Mouse (Mus musculus) embryonic facial prominence, embryonic 14.5 days (tissue): ENCODE measurements at regions not wholly inside any gene's neighbourhood (a gene's known extent, or its start where the extent isn't known, plus 50 kb on each side); places are given as distances from the start of the nearest gene placed in this dataset.

ENCODE experiments used
- ATAC-seq: fragments of 200-750 bp; cut with Nextera tagmentation; 2 replicates; pipeline ENCODE4 v1.8.0; 2017; ENCODE audit warnings: low read depth, moderate number of reproducible peaks, moderate TSS enrichment
- DNase-seq: peaks from one replicate; pipeline ENCODE4 v3.0.0-alpha.2; 2015; ENCODE audit warnings: low spot score
- H3K27ac ChIP-seq: fragments of 300-500 bp; sonication (generic); replicated peaks from 2 replicates; pipeline ENCODE4 v1.5.1; 2014; ENCODE audit warnings: low read depth, mild to moderate bottlenecking, low read length, moderate library complexity
- H3K27me3 ChIP-seq: fragments of 300-500 bp; sonication (generic); replicated peaks from 2 replicates; pipeline ENCODE4 v1.6.1; 2014; ENCODE audit warnings: low read length; ENCODE audit not compliant: control insufficient read depth, insufficient read depth
- H3K36me3 ChIP-seq: fragments of 300-500 bp; sonication (generic); 2 replicates; pipeline ENCODE4 v1.6.1; 2014; ENCODE audit warnings: low read length, mixed read lengths; ENCODE audit not compliant: control insufficient read depth, insufficient read depth
- H3K4me1 ChIP-seq: fragments of 300-500 bp; sonication (generic); 2 replicates; pipeline ENCODE4 v1.6.1; 2014; ENCODE audit warnings: antibody characterized with exemption, low read length; ENCODE audit not compliant: control insufficient read depth, insufficient read depth
- H3K4me2 ChIP-seq: fragments of 300-500 bp; sonication (generic); 2 replicates; pipeline ENCODE4 v1.6.1; 2014; ENCODE audit warnings: low read depth, mild to moderate bottlenecking, low read length, moderate library complexity, mixed read lengths
- H3K4me3 ChIP-seq: fragments of 300-500 bp; sonication (generic); 2 replicates; pipeline ENCODE4 v1.5.1; 2014; ENCODE audit warnings: low read depth, mild to moderate bottlenecking, low read length
- H3K9ac ChIP-seq: fragments of 300-500 bp; sonication (generic); 2 replicates; pipeline ENCODE4 v1.6.1; 2014; ENCODE audit warnings: low read depth, mild to moderate bottlenecking, low read length, moderate library complexity, mixed read lengths
- H3K9me3 ChIP-seq: fragments of 300-500 bp; sonication (generic); 2 replicates; pipeline ENCODE4 v1.6.1; 2016; ENCODE audit warnings: low read length; ENCODE audit not compliant: control insufficient read depth
- whole genome bisulfite sequencing: fragments of 180-500 bp; shearing (Covaris S2); extraction: QIAGEN DNeasy Blood & Tissue Kit; methylation state at CpG from one replicate; pipeline ENCODE4 v1.1.7; 2014; 5-methylcytosine and 5-hydroxymethylcytosine counted together

- no peak overlapping the region for H3K4me2 ChIP-seq
- no peak overlapping the region for H3K9ac ChIP-seq
- H3K36me3 ChIP-seq = no peaks in the 10 kb centered on the region
- H3K4me1 ChIP-seq = no peaks in the 10 kb centered on the region
- H3K27me3 ChIP-seq = no peaks in the 10 kb centered on the region
- 65% methylated on average over 5 of the region's 5 CpGs for WGBS
- H3K9me3 ChIP-seq = no peaks in the 10 kb centered on the region
- no peak overlapping the region for H3K27ac ChIP-seq
- H3K4me3 ChIP-seq = no peak overlapping the region
- ATAC-seq = no peak
- no peak for DNase-seq
Observed at GRCm38 (mm10) chr8:26729351-26729750, 247.8 kb upstream of the Zfp703 start.

GRCm38 (mm10) chr8:26731111-26731510 lies 246.0 kb upstream of the Zfp703 start:
- Histone ChIP-seq H3K4me3 (no peak overlapping the region), H3K27ac (no peak overlapping the region), H3K4me2 (no peak overlapping the region), H3K9ac (no peak overlapping the region), H3K9me3 (no peaks in the 10 kb centered on the region), H3K36me3 (no peaks in the 10 kb centered on the region), H3K4me1 (no peaks in the 10 kb centered on the region), H3K27me3 (no peaks in the 10 kb centered on the region)
- DNase-seq (no peak), ATAC-seq (no peak)
- WGBS = 93% methylated on average over 2 of the region's 2 CpGs

GRCm38 (mm10) chr8:26744424-26744823 lies 232.7 kb upstream of the Zfp703 start:
- peaks cover 8% of the 10 kb centered on the region; the same call in 1 of the 2 replicates for H3K4me1 ChIP-seq
- H3K27me3 ChIP-seq = no peaks in the 10 kb centered on the region
- H3K9ac ChIP-seq = no peak overlapping the region
- 77% methylated on average over 3 of the region's 3 CpGs for WGBS
- no peak for ATAC-seq
- H3K4me3 ChIP-seq = no peak overlapping the region
- no peak overlapping the region for H3K27ac ChIP-seq
- no peak overlapping the region for H3K4me2 ChIP-seq
- no peak for DNase-seq
- no peaks in the 10 kb centered on the region for H3K36me3 ChIP-seq
- no peaks in the 10 kb centered on the region for H3K9me3 ChIP-seq

GRCm38 (mm10) chr8:26746811-26747210 lies 230.3 kb upstream of the Zfp703 start:
- no peak overlapping the region for H3K4me3 ChIP-seq
- H3K4me2 ChIP-seq = no peak overlapping the region
- 90% methylated on average over 3 of the region's 3 CpGs for WGBS
- no peak overlapping the region for H3K9ac ChIP-seq
- ATAC-seq (no peak), DNase-seq (no peak)
- H3K4me1 ChIP-seq = peaks cover 11% of the 10 kb centered on the region; the same call in 1 of the 2 replicates
- no peak overlapping the region for H3K27ac ChIP-seq
- H3K36me3 ChIP-seq = no peaks in the 10 kb centered on the region
- no peaks in the 10 kb centered on the region for H3K27me3 ChIP-seq
- no peaks in the 10 kb centered on the region for H3K9me3 ChIP-seq

- no peaks in the 10 kb centered on the region for H3K9me3 ChIP-seq
- peaks cover 11% of the 10 kb centered on the region; the same call in 1 of the 2 replicates for H3K4me1 ChIP-seq
- no peaks in the 10 kb centered on the region for H3K36me3 ChIP-seq
- ATAC-seq (no peak), DNase-seq (peak; percentile 38)
- WGBS = 72% methylated on average over 19 of the region's 19 CpGs
- H3K27me3 ChIP-seq = no peaks in the 10 kb centered on the region
- H3K9ac ChIP-seq = no peak overlapping the region
- no peak overlapping the region for H3K4me2 ChIP-seq
- no peak overlapping the region for H3K27ac ChIP-seq
- no peak overlapping the region for H3K4me3 ChIP-seq
Observed at GRCm38 (mm10) chr8:26747241-26747972, 229.7 kb upstream of the Zfp703 start.

GRCm38 (mm10) chr8:26748161-26748971 lies 228.8 kb upstream of the Zfp703 start:
- H3K36me3 ChIP-seq = no peaks in the 10 kb centered on the region
- WGBS = 41% methylated on average over 13 of the region's 14 CpGs
- DNase-seq = peak; percentile 18
- H3K27me3 ChIP-seq = no peaks in the 10 kb centered on the region
- 0 out of 2 replicates have a peak overlapping the region, but pooled peaks have one; percentile 31 for H3K27ac ChIP-seq
- ATAC-seq = 0 out of 2 replicates have a peak, but pooled peaks have one; percentile 22
- H3K4me2 ChIP-seq = no peak overlapping the region
- no peak overlapping the region for H3K9ac ChIP-seq
- H3K9me3 ChIP-seq = no peaks in the 10 kb centered on the region
- no peak overlapping the region for H3K4me3 ChIP-seq
- H3K4me1 ChIP-seq = peaks cover 11% of the 10 kb centered on the region; the same call in 1 of the 2 replicates

- no peaks in the 10 kb centered on the region for H3K36me3 ChIP-seq
- H3K4me2 ChIP-seq = no peak overlapping the region
- H3K27ac ChIP-seq = no peak overlapping the region
- 68% methylated on average over 1 of the region's 1 CpGs for WGBS
- no peaks in the 10 kb centered on the region for H3K9me3 ChIP-seq
- no peaks in the 10 kb centered on the region for H3K27me3 ChIP-seq
- H3K4me1 ChIP-seq = peaks cover 11% of the 10 kb centered on the region; the same call in 1 of the 2 replicates
- no peak overlapping the region for H3K9ac ChIP-seq
- ATAC-seq (no peak), DNase-seq (no peak)
- H3K4me3 ChIP-seq = no peak overlapping the region
Observed at GRCm38 (mm10) chr8:26748972-26749291, 228.2 kb upstream of the Zfp703 start.

GRCm38 (mm10) chr8:26750120-26750519 lies 227.0 kb upstream of the Zfp703 start:
- 91% methylated on average over 1 of the region's 1 CpGs for WGBS
- H3K27ac ChIP-seq = no peak overlapping the region
- H3K4me3 ChIP-seq = no peak overlapping the region
- H3K4me1 ChIP-seq = peaks cover 11% of the 10 kb centered on the region; the same call in 1 of the 2 replicates
- no peaks in the 10 kb centered on the region for H3K36me3 ChIP-seq
- no peak for DNase-seq
- H3K4me2 ChIP-seq = no peak overlapping the region
- H3K27me3 ChIP-seq = no peaks in the 10 kb centered on the region
- H3K9ac ChIP-seq = no peak overlapping the region
- ATAC-seq = no peak
- H3K9me3 ChIP-seq = 0 out of 2 replicates have a peak, but pooled peaks cover 4% of the 10 kb centered on the region
